Mouse (Mus musculus) fibroblast of lung, adult 2 months (primary cell): ENCODE results near the gene Pigq.

Source experiments
- DNase-seq: peaks from one replicate; pipeline ENCODE4 v3.0.0-alpha.2; 2011; ENCODE audit warnings: low read depth

Pigq gene

GRCm38 (mm10) chr17:25881691-25882090, 63.0 kb downstream of the Pigq start:
- DNase-seq = peak; percentile 57

GRCm38 (mm10) chr17:25880913-25881641, 63.7 kb downstream of the Pigq start:
- DNase-seq = no peak

GRCm38 (mm10) chr17:25880196-25880910, 64.4 kb downstream of the Pigq start, which contains the start of gene Wfikkn1:
TSS of gene Wfikkn1 (minus strand) at chr17:25880858.
- no peak for DNase-seq

GRCm38 (mm10) chr17:25879750-25880149, 65.0 kb downstream of the Pigq start:
- no peak for DNase-seq

GRCm38 (mm10) chr17:25879261-25879660, 65.5 kb downstream of the Pigq start:
- no peak for DNase-seq

GRCm38 (mm10) chr17:25878611-25879180, 66.0 kb downstream of the Pigq start:
- no peak for DNase-seq

- DNase-seq = no peak
Measured at GRCm38 (mm10) chr17:25877741-25878610, 66.8 kb downstream of the Pigq start.

GRCm38 (mm10) chr17:25877025-25877424, 67.7 kb downstream of the Pigq start:
- DNase-seq = no peak
